Mouse (Mus musculus) cerebellum, adult 11-12 months (tissue): Measurements from ENCODE around the gene Tti1.
A peak's percentile ranks its signal among the peaks of the same experiment; 100 is the strongest.

Experiments used
- DNase-seq: peaks from one replicate; pipeline ENCODE4 v3.0.0; 2022

Tti1 gene

DNA sequence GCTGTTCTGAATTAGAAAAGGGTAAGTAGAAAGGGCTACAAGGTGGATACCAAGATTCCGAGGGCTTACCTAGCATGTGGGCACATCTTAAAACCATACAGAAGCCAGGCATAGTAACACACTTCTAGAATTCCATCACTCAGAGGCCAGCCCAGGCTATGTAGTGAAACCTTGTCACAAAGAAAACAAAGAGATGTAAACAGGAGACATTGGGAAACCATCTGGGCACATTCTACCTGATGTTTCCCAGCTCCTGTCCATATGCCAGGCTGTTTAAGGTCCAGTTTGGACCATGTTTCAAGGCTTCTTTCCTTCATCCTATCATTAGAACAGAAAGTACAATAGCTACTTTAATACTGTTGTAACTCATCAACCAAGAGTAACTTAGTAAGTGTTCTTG is 9.3 kb upstream of the Tti1 start:
- no peak for DNase-seq

DNA sequence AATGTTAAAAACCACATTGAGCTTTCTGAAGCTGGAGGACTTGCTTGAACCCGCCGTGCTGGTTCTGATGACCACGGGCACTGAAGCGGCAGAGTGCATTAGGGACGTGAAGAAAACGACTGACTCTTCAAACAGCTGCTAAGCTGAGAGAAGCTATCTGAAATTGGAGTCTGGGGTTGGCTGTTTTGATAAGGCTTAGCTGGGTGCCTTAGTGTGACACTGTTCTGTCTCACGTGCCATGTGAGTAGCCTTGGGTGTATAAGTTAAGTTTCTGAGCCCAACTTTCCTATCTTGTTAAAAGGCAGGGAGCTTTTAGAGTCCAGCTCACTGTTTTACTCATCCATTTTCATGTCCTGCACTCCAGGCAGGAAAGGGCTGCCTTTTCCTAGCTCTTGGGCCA is 8.7 kb upstream of the Tti1 start:
- DNase-seq: no peak

DNA sequence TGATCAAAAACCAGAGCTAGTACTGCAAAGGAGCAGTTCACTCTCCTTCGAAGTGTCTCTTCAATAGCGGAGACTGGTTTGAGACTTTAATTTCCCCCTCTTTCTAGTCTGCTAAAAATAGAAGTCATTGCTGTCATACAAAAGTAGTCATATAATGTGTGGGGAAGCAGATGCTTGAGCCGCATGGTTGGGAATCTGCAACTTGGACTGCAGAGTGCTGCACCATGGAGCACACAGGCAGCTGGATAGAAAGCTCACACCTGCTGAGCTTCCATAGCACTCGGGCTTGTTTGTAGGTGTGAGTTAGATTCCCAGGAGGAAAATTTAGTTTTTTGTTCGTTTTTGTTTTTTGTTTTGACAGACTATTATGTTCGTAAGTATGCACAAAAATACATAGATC is 8.2 kb upstream of the Tti1 start:
- no peak for DNase-seq

DNA sequence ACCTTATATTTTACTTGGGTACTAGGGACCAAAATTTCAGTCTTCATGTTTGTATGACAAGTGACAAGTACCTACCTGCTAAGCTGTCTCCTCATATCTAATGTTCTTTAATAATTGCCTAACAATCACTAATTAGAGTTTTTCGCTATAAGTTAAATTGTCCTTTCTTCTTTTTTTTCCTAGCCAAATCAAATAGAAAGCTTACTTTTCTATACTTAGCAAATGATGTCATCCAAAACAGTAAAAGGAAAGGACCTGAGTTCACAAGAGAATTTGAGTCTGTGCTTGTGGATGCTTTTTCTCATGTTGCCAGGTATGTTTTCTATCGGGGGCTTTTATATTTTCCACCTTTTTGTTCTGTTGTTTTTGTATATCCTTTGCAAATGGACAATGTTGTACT is 7.6 kb upstream of the Tti1 start:
- DNase-seq: no peak

DNA sequence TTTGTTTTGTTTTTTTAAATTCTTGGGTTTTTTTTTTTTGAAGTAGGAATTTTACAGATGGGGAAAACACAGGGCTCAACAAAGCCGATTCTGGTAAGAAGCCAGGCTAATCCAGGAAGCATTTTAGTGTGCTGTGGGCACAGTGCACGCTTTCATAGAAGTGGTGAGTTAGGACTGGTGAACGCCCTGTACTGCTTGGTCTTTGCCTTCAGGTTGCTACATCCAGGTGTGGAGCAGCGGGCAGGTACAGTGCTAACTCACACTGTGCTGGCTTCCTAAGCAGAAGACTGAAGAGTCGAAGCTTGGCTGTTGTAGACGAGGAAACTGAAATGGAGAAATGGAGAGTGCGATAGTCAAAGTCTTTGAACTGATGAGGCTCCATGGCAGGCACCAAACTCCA is 1.8 kb upstream of the Tti1 start:
- no peak for DNase-seq

DNA sequence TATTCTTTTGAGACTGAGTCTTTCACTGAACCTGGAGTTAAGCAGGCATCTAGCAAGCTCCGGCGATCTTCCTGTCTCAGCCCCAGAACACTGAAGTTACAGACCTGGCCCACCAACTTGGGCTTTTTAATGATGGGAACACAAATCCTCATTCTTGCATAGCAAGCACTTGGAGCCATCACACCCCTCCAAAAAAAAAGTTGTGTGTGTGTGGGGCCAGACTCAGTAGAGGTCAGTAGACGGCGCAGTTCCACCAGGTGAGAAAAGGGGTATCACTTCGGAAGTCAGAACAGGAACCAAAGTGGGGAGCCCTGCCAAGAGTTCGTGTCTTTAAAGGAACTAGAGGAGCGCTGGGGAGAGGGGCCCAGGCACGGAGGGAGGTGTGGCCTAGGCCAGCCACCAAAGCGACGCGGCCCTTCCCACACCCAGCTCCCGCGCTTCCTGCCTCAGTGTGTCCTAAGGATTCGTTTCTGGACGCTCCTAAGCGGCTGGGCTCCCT is 329 bp downstream of the Tti1 start:
- no peak for DNase-seq

DNA sequence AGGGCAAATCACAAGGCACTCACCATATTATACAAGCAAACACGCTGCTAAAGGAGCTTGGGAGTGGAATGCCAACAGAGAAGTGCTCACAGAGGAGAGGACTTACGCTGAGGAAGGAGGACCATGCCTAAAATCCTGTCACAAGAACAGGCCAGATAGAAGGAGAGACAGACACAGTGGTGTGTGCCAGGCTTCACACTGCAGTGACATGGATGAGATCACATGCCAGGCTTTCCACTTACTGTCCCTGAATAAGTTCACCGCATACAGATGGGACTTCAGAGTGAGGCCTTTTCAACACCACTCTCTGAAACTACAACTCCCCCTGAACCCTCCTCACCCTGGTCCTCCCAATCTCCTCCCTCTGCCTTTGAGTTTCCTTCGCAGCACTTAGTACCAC is 10.9 kb downstream of the Tti1 start:
- no peak for DNase-seq

DNA sequence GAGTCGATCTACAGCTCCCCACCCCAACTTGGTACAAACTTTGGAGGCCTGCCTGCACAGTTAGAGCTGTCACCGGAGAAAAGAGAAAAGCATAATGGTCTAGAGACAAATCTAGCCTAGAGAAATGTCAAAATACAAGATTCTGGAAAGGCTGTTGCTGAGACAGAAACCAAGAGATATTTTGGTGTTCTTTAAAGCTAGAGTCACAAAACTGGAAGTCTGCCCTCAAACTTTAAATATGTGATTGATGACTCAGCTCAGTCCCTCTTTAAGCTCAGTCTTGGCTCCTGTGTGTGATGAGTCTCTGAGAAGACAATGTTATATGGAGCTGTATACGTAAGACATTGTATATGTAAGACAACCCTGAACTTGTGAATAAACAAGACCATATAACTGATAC is 15.6 kb downstream of the Tti1 start:
- no peak for DNase-seq

DNA sequence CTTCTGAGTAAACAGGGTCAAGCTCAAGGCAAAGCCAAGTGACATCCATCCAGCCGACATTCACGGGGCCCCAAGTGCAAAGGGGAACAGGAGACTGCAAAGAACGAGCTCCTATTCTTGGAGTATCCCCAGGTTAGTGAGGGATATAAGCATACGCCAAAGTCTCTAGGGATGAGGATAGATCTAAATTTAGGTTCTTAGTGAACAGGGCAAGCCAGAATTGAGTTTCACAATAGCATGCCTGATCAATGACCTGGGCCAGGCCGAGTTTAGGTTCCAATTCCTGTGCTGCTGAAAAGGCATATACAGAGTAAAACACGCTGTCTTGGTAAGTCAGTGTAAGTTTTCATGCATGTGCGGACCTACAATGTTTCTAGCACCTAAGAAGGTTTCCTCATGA is 18.9 kb downstream of the Tti1 start:
- DNase-seq: no peak

DNA sequence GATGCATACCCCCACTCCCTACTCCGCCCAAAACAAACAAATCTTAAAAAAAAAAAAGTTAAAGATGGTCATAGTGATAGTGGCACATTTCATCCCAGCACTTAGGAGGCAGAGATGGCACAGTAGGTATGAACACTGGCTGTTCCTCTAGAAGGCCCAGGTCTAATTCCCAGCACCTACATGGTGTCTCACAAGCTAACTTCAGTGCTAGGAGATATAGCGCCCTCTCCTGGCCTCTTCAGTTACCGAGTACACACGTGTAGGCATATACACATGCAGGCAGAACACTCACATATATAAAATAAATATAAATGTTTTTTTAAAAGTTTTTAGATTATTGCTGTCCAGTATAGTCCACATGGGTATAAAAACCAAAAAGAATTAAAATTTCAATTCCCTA is 22.6 kb downstream of the Tti1 start:
- no peak for DNase-seq

DNA sequence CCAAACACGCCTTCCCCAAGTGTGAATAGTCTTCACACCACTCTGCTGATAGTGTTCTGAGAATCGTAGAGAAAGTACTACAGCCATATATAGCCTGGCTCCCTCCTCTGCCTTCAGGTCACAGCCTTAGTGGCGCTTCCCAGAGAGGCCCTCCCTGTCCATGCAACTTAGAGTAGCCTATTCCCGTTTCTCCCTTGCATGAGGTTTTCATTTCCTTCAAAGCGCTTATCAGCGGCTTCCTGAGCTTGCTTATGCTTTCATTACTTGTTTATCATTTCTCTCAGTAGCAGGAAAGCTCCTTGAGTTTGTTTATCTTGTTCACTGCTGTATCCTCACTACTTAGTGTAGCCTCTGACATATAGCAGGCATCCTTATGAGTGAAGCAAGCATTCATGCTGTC is 23.6 kb downstream of the Tti1 start:
- no peak for DNase-seq

DNA sequence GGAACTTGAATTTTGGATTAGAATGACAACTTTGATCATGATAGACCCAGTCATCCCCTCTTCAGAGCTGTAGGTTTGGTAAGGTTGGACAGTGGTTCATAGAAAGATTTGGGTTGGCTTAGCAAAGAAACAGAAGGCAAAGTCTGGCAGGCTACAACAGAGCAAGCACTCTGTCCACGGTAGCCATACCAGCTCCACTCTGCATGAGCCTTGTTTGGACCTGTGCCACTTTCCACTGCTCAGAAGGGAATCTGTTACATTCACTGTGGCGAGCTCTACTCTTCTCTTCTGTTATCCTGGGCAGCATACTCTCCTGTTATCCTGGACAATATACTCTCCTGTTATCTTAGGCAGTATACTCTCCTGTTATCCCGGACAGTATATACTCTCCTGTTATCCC is 29.4 kb downstream of the Tti1 start:
- DNase-seq: peak; percentile 72

DNA sequence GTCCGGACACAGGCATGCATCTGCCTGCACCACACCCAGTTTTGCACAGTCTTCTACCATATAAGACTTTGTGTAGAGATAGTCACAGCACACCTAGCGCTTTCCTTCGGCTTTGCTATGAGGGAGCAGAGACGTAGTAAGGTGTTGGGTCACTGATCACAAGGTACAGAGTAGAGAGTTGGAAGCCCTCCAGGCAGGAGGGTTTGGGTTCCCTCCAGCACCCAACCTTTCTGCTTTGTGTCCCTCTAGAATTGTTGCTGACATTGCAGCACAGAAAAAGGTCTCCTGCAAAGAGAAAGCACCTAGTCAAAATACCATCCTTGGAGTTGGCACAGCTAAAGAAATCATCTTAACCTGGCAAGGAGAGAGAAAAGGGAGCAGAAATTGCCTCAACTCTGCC is 35.7 kb downstream of the Tti1 start:
- DNase-seq: peak; percentile 13

DNA sequence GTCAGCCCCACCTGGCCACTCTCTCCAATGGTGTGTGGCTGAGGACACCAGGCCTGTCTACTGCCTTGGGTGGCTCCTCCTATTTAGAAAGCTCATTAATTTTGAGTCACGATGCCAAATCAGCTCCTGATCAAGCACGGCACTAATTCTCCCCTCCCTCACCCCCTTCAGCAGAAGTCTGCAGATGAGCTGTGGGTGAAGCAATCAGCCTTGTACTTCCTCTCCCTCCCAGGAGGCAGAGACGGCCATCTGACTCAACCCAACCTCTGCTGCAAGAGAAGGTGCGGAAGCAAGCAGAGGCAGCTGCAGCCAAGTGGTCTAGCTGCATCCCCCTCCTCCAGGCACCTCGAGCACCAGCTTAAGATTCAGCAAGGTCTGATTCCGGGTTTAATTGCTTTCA is 37.2 kb downstream of the Tti1 start:
- DNase-seq: no peak

DNA sequence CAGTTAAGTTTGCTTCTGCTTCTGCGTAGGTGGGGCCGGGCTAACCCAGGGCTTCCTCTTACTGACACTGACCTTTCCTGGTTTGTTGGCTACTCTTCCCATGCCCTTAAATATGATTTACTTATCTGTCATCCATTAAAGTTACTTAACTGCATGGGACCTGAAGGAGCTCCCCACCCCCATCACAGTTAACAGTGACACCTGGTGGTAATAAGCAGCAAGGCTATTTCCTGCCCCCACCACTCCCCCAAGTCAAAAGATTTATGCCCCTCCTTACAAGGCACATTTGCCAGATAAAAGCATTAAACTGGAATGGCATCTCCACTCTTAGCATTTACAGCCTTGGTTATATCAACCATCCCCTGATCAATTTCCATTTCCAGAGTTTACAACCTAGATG is 38.3 kb downstream of the Tti1 start:
- DNase-seq: no peak

DNA sequence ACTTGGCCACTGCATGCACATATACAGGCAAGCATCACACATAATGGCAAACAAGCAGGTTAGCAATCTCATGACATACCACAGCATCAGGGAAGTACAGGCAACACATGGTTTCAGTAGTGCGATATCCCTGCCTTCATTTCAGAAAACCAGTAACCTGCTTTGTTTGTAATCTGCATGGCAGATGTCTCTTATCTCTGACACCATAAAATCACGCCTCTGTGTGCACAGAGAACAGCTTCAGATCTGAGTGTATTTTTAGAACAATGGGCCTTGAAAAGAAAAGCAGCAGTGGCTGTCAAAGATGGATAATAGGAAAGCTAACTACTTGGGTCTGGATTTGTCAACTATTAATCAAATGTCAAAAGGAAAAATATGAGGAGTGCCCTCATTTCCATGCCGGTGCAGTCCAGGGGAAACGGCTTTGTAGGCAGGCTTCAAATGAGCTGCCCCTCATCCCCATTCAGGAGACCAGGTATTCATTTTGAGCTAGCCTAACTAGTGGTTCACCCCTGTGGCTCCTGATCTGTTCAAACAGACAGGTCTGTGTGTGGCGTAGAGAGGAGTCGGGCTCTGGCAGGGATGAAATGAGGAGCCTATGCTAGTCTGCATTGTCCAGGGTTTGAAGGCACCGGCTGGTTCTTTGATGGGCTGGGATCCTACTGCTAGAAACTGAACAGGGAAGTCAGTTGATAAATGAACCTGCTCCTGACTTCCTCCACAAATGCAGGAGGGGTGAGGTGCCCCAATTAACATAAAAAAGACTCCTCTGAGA is 39.6 kb downstream of the Tti1 start:
- DNase-seq: no peak

DNA sequence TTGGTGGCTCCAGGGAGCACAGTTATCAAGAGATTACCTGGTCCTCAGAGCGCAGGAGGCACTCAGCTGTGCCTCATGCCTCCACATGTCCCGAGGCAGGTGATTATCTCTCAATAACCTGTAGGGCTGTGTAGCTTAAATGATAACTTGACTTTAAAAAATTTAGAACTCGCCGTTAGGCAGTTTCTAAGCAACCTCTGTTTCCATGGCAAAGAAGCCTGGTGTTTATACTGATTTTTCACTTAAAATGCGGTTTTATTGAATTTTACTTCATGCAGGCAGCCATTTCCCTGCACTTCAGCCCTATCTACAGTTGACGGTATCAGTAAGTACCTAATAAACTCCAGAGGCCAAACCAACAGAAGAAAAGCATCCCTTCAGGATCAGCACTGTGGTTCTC is 42.0 kb downstream of the Tti1 start:
- no peak for DNase-seq

DNA sequence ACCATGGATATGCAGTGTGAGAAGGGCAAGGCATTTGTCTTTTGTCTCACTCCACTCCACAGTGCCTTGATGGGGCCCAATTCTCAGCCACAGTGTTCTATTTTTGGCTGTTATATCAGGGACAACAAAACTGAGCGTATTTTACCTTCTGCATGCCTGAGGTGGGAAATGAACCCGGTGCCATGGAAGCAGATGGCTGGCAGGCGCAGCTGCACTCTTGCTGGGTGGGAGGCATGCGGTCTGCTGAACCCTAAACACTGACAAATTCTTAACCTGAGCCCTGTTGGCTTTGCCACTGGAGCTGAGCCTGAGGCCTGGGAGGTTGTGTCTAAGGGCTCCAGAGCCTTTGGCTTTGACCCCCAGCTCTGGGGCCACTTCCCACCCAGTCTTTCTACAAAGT is 42.6 kb downstream of the Tti1 start:
- DNase-seq: peak; percentile 15

DNA sequence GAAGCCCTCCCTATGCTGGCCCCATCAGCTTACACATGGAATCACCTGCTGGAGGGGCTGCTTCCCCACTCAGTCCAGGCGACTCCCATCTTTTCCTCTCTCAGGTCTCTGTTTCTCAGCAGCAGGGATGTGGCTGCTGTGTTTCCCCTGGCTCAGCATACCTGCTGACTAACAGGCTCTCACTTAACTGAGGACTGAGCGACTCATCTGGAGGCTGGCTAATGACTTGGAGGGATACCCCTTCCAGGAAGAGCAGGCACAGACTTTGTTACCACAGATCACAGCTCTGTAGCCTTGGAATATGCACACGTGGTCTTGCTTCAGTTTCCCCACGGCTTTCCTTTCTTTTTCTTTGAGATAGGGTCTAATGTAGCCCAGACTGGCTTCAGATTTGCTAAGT is 45.0 kb downstream of the Tti1 start:
- no peak for DNase-seq

DNA sequence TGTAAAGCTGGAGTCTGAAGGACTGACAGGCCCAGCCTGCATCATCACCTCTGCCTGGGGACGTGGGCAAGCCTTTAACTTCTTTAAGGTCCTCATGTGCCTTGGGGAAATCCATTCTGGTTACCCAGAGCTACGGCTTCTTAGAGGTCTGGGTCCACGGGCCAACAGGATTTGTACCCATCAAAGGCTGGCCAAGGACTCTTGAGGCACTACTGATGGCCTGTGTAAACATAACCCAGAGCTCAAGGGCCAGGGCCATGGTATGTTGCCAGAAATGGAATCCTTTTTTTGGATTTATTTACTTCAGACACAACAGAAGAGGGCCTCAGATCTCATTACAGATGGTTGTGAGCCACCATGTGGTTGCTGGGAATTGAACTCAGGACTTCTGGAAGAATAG is 45.5 kb downstream of the Tti1 start:
- DNase-seq: no peak

DNA sequence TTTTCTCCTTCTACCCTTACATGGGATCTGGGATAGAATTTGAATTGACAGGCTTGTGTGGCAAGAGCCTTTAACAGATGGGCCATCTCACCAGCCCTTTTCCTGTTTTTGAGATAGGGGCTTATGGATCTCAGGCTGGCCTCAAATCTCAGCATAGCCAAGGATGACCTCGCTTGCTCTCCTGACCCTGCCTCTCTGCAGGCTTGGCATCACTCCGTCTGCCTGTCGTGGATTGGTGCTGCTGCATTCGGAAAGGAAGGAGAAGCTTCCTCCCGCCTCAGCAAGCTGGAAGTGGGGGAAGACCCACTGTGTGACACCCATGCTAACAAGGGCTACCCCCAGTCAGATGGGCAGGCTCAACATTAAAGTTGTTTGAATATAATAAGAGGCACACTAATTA is 49.0 kb downstream of the Tti1 start:
- DNase-seq: no peak

DNA sequence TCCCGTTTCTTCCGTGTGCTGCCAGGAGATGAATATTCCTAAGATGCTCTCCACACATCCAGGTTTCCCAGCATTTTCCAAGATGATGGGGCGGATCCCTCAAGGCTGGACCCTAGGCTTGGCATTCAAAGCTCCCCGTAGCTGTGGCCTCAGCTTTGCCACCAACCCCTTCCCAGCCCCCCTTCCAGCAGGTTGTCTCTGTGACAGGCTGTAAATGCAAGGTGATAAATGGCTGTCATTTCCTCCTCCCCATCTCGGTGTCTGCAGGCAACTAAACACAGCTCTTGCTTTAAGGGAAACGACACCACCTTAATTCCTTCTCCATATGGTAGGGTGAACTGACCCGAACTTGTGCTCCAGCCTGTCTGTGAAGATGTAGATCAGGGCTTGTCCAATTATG is 52.6 kb downstream of the Tti1 start:
- no peak for DNase-seq

DNA sequence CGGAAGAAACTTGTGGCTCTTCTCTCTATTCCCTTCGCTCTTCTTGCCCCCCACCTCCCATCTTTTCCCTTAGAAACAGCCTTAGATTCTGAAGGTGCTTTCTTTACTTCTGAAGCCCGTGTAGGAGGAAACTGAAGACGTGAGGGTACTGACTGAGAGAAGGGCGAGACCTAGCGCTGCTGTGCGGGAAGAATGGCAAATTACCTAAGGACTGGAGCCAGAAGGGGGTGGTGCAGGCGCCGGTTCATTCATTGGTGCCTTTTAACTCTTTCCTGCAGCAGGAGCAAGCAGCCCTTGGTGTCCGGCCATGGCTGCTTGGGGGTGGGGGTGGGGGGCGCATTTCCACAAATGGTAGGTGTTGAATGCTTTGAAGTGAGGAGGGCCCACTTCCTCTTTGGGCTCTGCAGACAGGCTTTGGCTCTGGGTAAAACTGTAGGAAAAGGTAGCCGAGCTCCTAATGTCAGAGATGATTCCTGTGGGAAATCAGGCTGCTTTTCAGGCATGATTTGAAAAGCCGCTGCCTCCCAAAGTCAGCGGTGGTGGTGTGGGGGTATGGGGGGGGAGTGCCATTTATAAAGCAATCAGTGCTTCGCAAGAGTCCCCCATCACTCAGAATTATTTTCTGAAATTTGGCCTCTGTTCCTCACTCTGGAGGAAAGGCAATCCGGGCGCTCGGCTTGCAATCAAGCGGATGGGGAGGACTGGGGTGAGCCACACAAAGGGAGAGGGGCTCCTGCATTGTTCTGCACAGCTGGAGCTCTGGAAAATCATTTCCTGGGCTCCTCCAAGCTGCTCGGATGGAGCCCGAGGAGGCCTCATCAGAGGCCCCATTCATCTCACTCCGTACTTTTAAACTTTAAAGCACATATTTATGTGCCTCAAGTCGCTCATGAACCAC is 53.4 kb downstream of the Tti1 start:
- no peak for DNase-seq

DNA sequence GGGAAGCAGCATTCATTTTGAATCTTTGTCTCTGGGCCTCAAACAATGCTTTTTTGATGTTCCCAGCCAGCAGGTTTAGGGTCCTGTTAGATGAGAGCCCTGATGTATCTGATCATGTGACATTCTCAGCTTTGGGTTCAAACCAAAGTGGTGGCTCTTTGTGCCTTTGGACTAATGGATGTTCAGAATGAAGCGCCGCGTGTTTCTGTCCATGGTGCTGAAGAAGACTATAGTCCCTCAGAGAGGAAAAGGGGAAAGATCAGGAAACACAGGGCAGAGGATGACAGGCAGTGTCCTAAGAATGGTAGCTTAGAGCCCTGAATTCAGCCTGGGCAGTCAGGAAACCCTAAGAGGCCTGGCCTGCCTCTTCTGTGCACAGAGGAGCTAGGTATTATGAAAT is 57.6 kb downstream of the Tti1 start:
- no peak for DNase-seq
